Mouse (Mus musculus): Measurements from ENCODE around the gene Vmn1r85.

GRCm38 (mm10) chr7:13035211-13035855 lies 59.6 kb downstream of the Vmn1r85 start:
- TF ChIP-seq POLR2A (IDR thresholded peaks at IDR 0.05; ENCODE audit: low read depth, low read length) = no peak
- TF ChIP-seq CTCF (conservative IDR thresholded peaks at IDR 0.05; ENCODE audit: insufficient read depth, insufficient read length, low read depth, low read length) = no peak

Data from kidney, adult 2 months (tissue).